Mouse (Mus musculus): ENCODE measurements around the gene Pip4k2c.
A peak's percentile ranks its signal among the peaks of the same experiment; 100 is the strongest.

Gene Pip4k2c

GRCm38 (mm10) chr10:127189116-127189650 lies 22.2 kb downstream of the Pip4k2c start:
- DNase-seq (ENCODE audit: low read depth, low spot score), result no peak

DNA sequence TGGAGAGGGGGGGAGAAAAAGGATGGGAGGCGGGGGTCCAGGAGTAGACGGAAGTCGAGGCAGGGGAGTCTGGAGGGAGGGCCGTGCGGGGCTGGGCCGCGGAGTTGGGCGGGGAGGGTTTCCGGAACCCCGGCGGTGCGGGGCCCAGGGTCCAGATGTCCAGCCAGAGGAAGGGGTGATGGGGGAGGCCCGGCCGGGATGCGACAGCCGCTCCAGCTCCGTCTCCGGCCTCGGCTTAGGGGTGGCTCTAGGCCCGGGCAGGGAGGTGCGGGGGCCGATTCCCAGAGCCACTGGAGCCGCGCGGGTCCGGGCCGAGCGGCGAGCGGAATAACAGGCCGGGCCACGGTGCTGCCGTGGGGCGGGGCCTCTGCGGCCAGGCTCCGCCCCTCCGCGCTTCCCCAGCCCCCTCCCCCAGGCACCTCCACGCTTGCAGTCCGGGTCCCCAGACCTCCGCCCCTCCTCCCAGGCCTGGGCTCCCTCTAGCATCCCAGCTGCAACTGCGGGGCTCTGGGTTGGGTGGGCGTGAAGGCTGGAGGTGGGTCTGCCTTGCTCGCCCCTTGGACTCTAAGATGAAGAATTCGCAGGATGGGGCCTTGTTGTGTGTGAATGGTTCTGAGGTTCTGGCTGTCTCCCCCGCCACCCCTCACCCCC lies 22.8 kb downstream of the Pip4k2c start:
- peak; percentile 85 for DNase-seq (ENCODE audit: low read depth, low spot score)

DNA sequence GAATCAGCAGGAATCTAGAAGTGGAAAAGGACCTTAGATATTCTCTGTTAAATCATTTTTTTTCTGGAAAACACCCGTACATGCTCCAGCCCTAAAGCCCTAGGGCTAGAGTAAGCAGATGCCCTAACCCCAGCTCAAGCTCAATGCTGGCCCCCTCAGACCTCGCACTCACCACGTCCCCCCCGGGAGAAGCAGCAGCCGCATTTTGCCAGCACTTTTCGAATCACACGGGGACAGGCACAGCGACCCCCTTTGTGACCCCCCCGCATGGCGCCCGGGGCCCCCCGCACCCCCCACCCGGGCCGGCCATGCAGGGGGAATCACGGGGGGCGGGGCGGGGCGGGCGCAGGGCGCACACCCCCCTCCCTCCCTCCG lies 23.3 kb downstream of the Pip4k2c start:
- DNase-seq (ENCODE audit: low read depth, low spot score), result no peak

DNA sequence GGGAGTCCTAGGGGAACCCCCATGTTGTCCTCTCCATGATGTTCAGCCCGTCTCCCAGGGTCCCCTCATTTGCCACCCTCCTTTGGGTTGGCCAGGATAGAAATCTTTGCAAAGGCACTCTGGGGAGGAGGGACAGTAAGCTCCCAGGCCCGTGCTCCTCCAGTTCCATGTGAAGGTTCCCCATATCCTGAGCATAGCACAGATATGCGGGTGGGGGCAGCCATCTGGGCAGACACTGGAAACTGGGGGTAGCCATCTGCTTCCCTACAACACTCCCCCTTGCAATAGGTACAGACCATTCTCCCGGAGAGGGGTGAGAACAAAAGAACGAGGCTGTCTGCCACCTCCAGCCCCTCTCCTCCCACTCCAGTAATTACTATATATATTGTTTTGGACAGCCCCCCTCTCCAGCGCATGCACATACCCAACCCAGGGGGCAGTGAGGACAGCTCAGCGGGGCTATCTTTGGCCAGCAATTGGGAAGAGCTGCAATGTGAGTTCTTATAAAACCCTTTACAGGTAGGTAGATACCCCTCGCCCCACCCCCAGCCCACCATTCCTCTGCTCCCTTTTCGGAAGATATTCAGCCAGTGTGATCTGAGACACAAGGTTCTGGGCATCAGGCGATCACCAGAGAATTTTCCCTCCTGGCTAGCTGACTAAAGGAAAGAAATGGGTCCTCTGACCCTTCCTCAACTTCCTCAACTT lies 23.9 kb downstream of the Pip4k2c start:
- DNase-seq (ENCODE audit: low read depth, low spot score), result no peak

DNA sequence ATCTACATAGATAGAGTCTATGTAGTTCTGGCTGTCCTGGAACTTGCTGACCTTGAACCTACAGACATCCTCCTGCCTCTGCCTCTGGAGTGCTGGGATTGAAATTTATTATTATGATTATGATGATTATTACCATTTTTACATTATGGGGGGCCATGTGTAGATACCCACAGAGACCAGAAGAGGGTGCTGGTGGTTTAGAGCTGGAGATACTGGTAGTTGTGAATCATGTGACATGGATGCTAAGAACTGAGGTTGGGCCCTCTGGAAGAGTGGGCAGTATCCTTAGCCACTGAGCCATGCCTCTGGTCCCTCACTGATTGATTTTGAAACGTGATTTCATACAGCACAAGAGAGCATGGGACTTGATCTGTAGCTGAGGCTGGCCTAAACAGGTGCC lies 24.9 kb downstream of the Pip4k2c start:
- no peak for DNase-seq (ENCODE audit: low read depth, low spot score)

GRCm38 (mm10) chr10:127185506-127185905 lies 25.9 kb downstream of the Pip4k2c start:
- DNase-seq (ENCODE audit: low read depth, low spot score), result no peak

DNA sequence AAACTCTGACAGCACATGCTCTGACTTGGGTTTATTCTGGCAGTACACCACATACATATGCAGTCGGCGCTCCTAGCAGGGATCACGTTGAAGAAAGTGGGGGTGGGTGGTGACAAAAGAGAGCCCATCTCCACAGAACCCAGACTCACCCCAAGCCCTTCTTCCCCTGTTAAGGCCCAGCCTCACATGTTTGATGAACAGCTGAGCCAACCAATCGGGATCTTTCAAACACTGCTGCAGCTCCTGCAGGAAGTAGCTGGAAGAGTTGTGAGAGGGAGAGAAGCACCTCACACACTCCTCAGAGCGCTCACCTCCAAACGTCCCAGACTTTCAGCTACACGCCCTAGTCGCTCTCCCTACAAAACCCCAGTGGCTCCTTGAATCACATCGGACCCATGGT lies 26.3 kb downstream of the Pip4k2c start:
- DNase-seq (ENCODE audit: low read depth, low spot score), result peak; percentile 84

DNA sequence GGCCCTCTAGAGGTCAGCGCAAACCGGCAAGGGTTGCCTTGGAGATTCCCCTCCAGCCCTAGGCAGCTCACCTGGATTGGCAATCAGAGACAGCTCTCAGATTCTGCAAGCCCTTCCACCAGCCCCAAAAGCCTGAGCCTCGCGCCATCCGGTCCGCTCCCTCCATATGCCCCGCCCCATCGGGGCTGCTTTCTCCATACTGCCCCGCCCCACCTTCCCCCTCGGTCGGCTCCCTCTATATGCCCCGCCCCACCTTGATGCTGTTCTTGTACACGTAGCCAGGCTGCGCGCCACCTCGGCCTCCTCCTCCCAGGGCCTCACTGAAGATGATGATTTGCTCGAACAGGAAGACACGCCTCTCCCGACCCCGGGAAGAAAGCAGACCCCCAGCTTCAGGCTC lies 27.6 kb downstream of the Pip4k2c start:
- peak; percentile 91 for DNase-seq (ENCODE audit: low read depth, low spot score)

DNA sequence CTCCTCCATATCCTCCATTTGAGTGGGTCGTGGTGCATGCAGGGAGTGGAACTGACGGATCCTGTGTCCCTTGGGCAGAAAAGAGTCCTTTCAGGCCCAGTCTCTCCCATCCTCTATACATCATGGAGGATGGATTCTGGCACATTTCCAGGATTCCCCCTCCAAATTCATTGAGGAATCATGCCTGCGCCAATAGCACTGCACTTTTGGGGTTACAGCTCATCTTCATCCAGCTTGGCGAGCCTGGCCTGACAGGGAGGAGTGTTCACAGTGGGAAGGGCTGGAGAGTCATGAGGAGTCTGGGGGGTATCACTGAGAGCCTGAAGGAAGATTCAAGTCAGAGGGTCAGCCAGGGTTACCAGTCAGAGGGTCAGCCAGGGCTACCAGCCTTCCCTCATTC lies 28.8 kb downstream of the Pip4k2c start:
- no peak for DNase-seq (ENCODE audit: low read depth, low spot score)

DNA sequence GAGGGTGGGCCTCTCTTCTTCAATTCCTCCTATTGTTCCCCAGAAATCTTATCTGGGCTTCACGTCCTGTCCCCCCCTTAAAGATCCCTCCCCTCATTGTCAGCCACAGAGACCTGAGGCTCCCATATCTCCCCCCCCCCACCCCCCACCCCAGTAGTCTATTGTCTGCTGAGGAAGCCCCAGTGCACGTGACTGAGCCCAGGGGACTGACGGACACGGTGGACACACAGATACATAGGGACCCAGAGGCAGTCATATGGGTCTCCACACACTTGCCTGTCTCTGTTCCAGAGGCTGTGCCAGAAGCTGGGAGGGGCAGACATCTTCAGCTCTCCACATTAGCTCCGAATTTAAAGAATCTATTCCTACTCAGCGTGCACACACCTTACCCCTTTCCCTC lies 29.8 kb downstream of the Pip4k2c start:
- no peak for DNase-seq (ENCODE audit: low read depth, low spot score)

- no peak for DNase-seq (ENCODE audit: low read depth, low spot score)
These were observed 30.7 kb downstream of the Pip4k2c start for GRCm38 (mm10) chr10:127180695-127181047.

DNA sequence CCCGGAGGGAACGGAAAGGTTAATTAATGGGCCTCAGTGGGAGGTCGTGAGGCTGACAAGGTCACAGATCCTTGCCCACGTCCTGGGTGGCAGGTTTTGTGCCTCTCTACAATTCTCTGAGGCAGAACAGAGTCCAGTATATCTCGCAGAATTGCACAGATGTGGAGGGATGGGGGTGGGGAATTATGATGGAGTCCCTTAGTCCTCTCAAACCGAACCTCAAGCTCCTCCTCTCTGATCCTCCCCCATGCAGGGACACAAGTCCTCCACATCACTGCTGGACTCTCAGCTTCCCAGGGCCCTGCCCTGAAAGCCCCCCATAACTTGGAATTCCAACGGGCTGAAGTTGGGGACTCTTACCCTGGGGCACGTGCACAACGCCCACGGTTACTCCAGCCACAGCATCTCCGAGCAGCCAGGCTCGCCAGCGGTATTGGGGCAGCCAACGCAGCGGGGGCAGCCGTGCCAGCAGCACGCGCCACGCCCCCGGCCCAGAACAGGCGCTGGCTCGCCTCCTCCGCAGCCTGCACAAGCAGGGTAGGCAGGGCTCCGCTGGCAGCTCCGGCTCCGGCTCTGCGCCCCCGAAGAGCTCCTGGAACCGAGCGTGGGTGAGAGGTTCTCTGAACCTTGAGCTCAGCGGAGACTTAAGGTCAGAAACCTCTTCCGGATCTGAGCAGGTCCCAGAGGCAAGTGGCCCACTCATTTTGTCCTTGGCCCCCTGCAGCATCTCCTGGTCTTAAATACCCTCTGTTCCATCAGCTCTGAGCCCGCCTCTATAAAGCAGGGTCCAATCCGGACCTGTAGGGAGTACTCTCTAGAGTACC lies 31.3 kb downstream of the Pip4k2c start, which contains the start of gene Slc26a10:
Gene Slc26a10, minus strand, starts transcription at position 775 of the 824 bp plus-strand sequence.
- no peak for DNase-seq (ENCODE audit: low read depth, low spot score)

- no peak for DNase-seq (ENCODE audit: low read depth, low spot score)
These were observed 32.9 kb downstream of the Pip4k2c start for GRCm38 (mm10) chr10:127178286-127179027.

DNA sequence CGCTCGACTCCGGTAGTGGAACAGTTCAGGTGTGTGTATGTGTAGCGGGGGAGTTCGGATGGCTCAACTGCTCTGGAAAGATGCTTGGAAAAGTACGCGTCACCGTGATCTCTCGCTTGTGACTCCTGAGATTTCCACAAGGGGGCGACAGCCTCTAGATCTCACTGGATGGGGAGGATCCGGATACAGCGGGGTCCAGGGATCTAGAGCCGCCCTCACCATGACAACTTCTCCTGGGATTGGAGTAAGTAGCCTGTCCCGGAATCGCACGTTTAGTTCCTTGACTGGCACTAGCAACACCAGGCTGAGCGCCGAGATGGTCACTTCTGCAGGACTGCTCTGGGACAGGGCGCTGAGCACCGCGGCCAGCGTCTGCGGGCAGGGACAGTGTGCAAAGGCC lies 33.7 kb downstream of the Pip4k2c start:
- DNase-seq (ENCODE audit: low read depth, low spot score), result peak; percentile 92

DNA sequence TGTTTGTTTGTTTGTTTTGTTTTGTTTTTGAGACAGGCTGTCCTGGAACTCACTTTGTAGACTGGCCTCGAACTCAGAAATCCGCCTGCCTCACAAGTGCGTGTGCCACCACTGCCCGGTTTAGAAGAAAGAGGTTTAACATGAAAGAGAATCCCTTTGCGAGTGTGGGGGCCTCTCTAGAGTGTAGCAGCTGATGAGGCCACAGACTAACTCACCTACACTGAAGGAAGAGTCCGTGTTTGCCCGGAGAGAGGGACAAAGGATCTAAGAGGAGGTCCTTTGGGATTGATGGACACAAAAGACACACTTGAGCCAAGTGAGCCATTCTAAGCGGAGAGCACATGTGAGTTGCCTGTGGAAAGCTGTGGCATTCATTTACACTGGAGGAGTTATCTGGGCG lies 34.1 kb downstream of the Pip4k2c start:
- DNase-seq (ENCODE audit: low read depth, low spot score), result no peak

GRCm38 (mm10) chr10:127176756-127177155 lies 34.6 kb downstream of the Pip4k2c start:
- no peak for DNase-seq (ENCODE audit: low read depth, low spot score)

DNA sequence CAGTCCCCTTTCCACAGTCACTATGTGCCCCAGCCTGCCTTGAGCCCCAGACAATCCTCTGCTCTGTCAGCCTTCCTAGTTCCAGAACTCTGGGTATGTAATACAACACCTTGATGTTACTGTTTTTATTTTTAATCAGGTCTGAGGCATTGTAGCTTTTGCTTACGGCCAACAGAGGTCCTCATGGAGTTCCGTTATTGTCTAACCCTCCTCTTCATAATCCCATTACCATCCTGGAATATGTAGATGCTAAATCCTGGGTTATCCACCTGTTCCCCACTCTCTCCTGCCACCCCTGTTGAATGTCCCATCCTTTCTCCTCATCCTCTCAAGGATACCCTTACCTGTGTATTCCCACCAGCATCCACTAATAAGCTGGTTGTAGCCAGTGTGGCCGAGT lies 35.2 kb downstream of the Pip4k2c start:
- DNase-seq (ENCODE audit: low read depth, low spot score), result no peak

DNA sequence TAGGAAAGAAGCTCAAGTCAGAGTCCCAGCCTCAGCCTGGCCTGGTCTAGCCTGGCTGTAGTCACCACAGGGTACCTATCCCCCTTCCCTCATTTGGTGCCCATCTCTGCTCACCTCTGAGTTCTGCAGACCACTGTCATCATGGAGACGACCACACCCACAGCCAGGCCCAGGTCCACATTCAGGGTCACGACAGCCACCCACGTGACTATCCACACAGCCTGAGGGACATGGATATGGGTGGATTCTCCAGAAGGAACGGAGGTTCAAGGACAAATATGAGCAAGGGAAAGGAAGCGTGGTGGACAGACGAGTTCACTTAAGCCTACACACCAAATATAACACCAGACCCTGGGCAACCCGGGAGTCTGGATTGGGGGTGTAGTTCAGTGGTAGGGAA lies 37.2 kb downstream of the Pip4k2c start:
- no peak for DNase-seq (ENCODE audit: low read depth, low spot score)

- DNase-seq (ENCODE audit: low read depth, low spot score), result no peak
These were observed 38.0 kb downstream of the Pip4k2c start for GRCm38 (mm10) chr10:127173148-127174065.

GRCm38 (mm10) chr10:127171631-127172200 lies 39.7 kb downstream of the Pip4k2c start:
- no peak for DNase-seq (ENCODE audit: low read depth, low spot score)
